Mouse (Mus musculus) myocyte (in vitro differentiated cells): ENCODE measurements at regions not wholly inside any gene's neighbourhood (a gene's known extent, or its start where the extent isn't known, plus 50 kb on each side); places are given as distances from the start of the nearest gene placed in this dataset.

Experiments
- H3K27me3 ChIP-seq: one replicate; pipeline ENCODE4 v1.6.1; 2011; ENCODE audit not compliant: control insufficient read depth, insufficient read depth, insufficient read length
- H3K36me3 ChIP-seq: one replicate; pipeline ENCODE4 v1.6.1; 2011; ENCODE audit not compliant: control insufficient read depth, insufficient read depth
- H3K4me2 ChIP-seq: one replicate; pipeline ENCODE4 v1.6.1; 2011; ENCODE audit warnings: low read depth, control low read depth
- H3K4me3 ChIP-seq: one replicate; pipeline ENCODE4 v1.5.1; 2011; ENCODE audit warnings: mild to moderate bottlenecking, control low read depth, moderate library complexity
- H3K79me2 ChIP-seq: one replicate; pipeline ENCODE4 v1.6.1; 2011; ENCODE audit not compliant: control insufficient read depth, insufficient read depth
- H3ac ChIP-seq: one replicate; pipeline ENCODE4 v1.6.1; 2011; ENCODE audit not compliant: control insufficient read depth, insufficient read length
- CEBPB ChIP-seq: IDR thresholded peaks from 2 replicates; pipeline ENCODE4 v1.6.1; 2011; ENCODE audit warnings: mild to moderate bottlenecking, moderate library complexity; ENCODE audit not compliant: poor library complexity, insufficient read depth, severe bottlenecking
- E2F4 ChIP-seq: IDR thresholded peaks from one replicate; pipeline ENCODE4 v1.6.1; 2011; ENCODE audit warnings: mild to moderate bottlenecking, control low read depth, moderate library complexity; ENCODE audit not compliant: insufficient read depth
- MAX ChIP-seq: IDR thresholded peaks from one replicate; pipeline ENCODE4 v1.6.1; 2011; ENCODE audit warnings: low read depth, mild to moderate bottlenecking, control low read depth
- MYOD1 ChIP-seq, 3 experiments: IDR thresholded peaks; one replicate each; pipeline ENCODE4 v1.6.1; 2011; ENCODE audit warnings: control low read depth in 2 of 3, low read depth in 2 of 3, mild to moderate bottlenecking in 2 of 3, moderate library complexity in 1 of 3; ENCODE audit not compliant: insufficient read length in 2 of 3, control insufficient read depth in 1 of 3
- MYOG ChIP-seq, 3 experiments: IDR thresholded peaks; one replicate each; pipeline ENCODE4 v1.6.1; 2011; ENCODE audit warnings: control low read depth in 2 of 3, low read depth in 2 of 3, mild to moderate bottlenecking in 2 of 3; ENCODE audit not compliant: insufficient read length in 2 of 3, control insufficient read depth in 1 of 3, insufficient read depth in 1 of 3
- POLR2A ChIP-seq: IDR thresholded peaks from one replicate; pipeline ENCODE4 v1.6.1; 2011; ENCODE audit warnings: low read depth, mild to moderate bottlenecking, control low read depth, moderate library complexity; ENCODE audit not compliant: insufficient read length
- POLR2AphosphoS2 ChIP-seq: IDR thresholded peaks from one replicate; pipeline ENCODE4 v1.6.1; 2011; ENCODE audit warnings: low read depth, control low read depth; ENCODE audit not compliant: insufficient read length
- REST ChIP-seq: IDR thresholded peaks from one replicate; pipeline ENCODE4 v1.6.1; 2011; ENCODE audit warnings: mild to moderate bottlenecking, control low read depth, moderate library complexity; ENCODE audit not compliant: insufficient read depth, insufficient read length
- SRF ChIP-seq: IDR thresholded peaks from one replicate; pipeline ENCODE4 v1.6.1; 2011; ENCODE audit warnings: low read depth; ENCODE audit not compliant: control insufficient read depth, insufficient read length
- TCF12 ChIP-seq: IDR thresholded peaks from one replicate; pipeline ENCODE4 v1.6.1; 2011; ENCODE audit warnings: mild to moderate bottlenecking, control low read depth; ENCODE audit not compliant: poor library complexity, insufficient read depth, severe bottlenecking
- TCF3 ChIP-seq: IDR thresholded peaks from one replicate; pipeline ENCODE4 v1.6.1; 2011; ENCODE audit warnings: low read depth, control low read depth; ENCODE audit not compliant: insufficient read length
- USF1 ChIP-seq: IDR thresholded peaks from one replicate; pipeline ENCODE4 v1.6.1; 2011; ENCODE audit warnings: low read depth, mild to moderate bottlenecking, control low read depth, moderate library complexity

DNA sequence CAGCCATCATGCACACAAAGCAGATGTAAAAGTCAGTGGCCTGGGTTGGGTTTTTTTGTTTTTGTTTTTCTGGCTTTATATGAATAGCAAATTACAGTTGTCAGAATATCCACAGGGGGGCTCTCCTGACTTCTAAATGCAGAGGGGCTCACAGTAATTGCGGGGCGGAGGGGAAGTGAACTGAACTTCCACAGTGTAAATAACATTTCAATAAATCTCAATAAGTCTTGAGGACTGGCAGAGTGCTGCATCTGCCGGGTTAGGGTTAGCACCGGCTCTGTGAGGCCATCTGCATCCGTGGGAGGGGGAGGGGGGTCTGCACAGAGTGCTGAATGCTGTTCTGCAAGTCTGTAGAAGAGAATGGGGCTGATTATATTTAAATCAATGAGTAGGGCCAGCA is 50.3 kb upstream of the Arl4c start:
- Histone ChIP-seq H3K4me3 (no peak overlapping the region), H3K36me3 (no peaks in the 10 kb centered on the region), H3K4me2 (no peak overlapping the region), H3ac (no peak overlapping the region), H3K79me2 (no peaks in the 10 kb centered on the region), H3K27me3 (no peaks in the 10 kb centered on the region)
- TF ChIP-seq TCF3 (no peak), MYOD1 (IDR thresholded peaks at IDR 0.05; ENCODE audit: control insufficient read depth in 1 of 3, insufficient read length in 2 of 3, low read depth in 2 of 3) (no peak), POLR2AphosphoS2 (no peak), POLR2A (no peak), E2F4 (no peak), TCF12 (no peak), MAX (no peak), REST (no peak), USF1 (no peak), CEBPB (no peak), SRF (no peak), MYOG (IDR thresholded peaks at IDR 0.05; ENCODE audit: control insufficient read depth in 1 of 3, insufficient read depth in 1 of 3, insufficient read length in 2 of 3, low read depth in 2 of 3) (no peak)

DNA sequence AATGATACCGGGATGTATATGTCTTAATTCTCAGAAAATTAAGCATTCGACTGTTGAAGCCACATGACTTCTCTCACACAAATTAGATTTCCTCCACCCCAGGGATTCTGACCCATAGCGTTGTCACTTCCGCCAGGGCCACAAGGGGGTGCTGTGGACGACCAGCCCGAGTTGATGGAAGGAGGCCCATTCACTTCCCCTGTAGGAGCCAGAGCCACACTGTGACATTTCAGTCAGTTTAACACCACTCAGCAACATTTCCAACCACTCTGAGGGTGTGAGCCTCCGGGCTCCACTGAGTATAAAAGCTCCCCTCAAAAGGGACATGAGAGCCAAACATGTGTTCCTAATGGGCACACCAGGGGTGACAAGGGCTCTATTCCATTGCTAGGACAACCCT is 54.6 kb upstream of the Arl4c start:
- no peaks in the 10 kb centered on the region for H3K36me3 ChIP-seq
- no peak overlapping the region for H3ac ChIP-seq
- H3K4me2 ChIP-seq: no peak overlapping the region
- H3K4me3 ChIP-seq: no peak overlapping the region
- no peaks in the 10 kb centered on the region for H3K27me3 ChIP-seq
- H3K79me2 ChIP-seq: no peaks in the 10 kb centered on the region
- no peak for TF ChIP-seq MYOD1 (IDR thresholded peaks at IDR 0.05; ENCODE audit: control insufficient read depth in 1 of 3, insufficient read length in 2 of 3, low read depth in 2 of 3)
- TF ChIP-seq TCF12: no peak
- TF ChIP-seq E2F4: no peak
- TF ChIP-seq SRF: no peak
- no peak for TF ChIP-seq POLR2AphosphoS2
- no peak for TF ChIP-seq USF1
- TF ChIP-seq POLR2A: no peak
- no peak for TF ChIP-seq MYOG (IDR thresholded peaks at IDR 0.05; ENCODE audit: control insufficient read depth in 1 of 3, insufficient read depth in 1 of 3, insufficient read length in 2 of 3, low read depth in 2 of 3)
- no peak for TF ChIP-seq TCF3

GRCm38 (mm10) chr1:88757162-88757561 is 55.1 kb upstream of the Arl4c start:
- no peaks in the 10 kb centered on the region for H3K27me3 ChIP-seq

DNA sequence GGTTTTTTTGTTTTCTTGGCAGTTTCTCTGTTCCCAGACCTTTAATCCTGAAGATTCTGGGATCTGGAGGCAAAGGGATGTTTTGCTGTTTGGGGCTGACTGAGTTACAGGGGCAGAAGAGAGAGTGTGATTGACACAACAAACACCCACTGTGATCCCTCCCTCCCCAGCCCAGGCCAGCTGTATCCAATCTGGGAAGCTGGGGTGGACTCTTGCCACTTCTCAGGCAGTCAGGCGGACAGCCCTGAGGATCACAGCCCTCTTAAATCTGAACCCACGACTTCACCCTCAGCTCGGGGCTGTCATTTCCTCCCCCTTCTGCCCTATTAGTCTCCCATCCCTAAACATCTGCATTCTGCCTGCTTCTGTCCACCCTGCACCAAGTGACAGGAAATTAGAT is 55.7 kb upstream of the Arl4c start:
- TF ChIP-seq E2F4 (no peak), REST (no peak), POLR2AphosphoS2 (no peak), SRF (no peak), POLR2A (no peak), MAX (no peak), TCF3 (no peak), CEBPB (no peak), USF1 (no peak), TCF12 (no peak)
- Histone ChIP-seq H3K4me3 (no peak overlapping the region), H3K79me2 (no peaks in the 10 kb centered on the region), H3K4me2 (no peak overlapping the region), H3K27me3 (no peaks in the 10 kb centered on the region), H3ac (no peak overlapping the region), H3K36me3 (no peaks in the 10 kb centered on the region)

More at GRCm38 (mm10) chr1:88757162-88757561, 55.1 kb upstream of the Arl4c start:
- Histone ChIP-seq H3K79me2 (no peaks in the 10 kb centered on the region), H3ac (no peak overlapping the region), H3K36me3 (no peaks in the 10 kb centered on the region), H3K4me2 (no peak overlapping the region), H3K4me3 (no peak overlapping the region)
- TF ChIP-seq MAX (no peak), TCF3 (no peak), USF1 (no peak), MYOD1 (IDR thresholded peaks at IDR 0.05; ENCODE audit: control insufficient read depth in 1 of 3, insufficient read length in 2 of 3, low read depth in 2 of 3) (no peak), REST (no peak), POLR2AphosphoS2 (no peak), SRF (no peak), MYOG (IDR thresholded peaks at IDR 0.05; ENCODE audit: control insufficient read depth in 1 of 3, insufficient read depth in 1 of 3, insufficient read length in 2 of 3, low read depth in 2 of 3) (no peak), POLR2A (no peak), TCF12 (no peak), E2F4 (no peak), CEBPB (no peak)

GRCm38 (mm10) chr1:88760643-88761042 is 58.6 kb upstream of the Arl4c start:
- TF ChIP-seq POLR2AphosphoS2: no peak
- no peak for TF ChIP-seq TCF12
- no peak for TF ChIP-seq CEBPB
- no peak for TF ChIP-seq MYOG (IDR thresholded peaks at IDR 0.05; ENCODE audit: control insufficient read depth in 1 of 3, insufficient read depth in 1 of 3, insufficient read length in 2 of 3, low read depth in 2 of 3)
- no peak for TF ChIP-seq REST
- TF ChIP-seq USF1: no peak
- no peak for TF ChIP-seq MAX
- no peak for TF ChIP-seq POLR2A
- TF ChIP-seq SRF: no peak
- TF ChIP-seq TCF3: no peak
- TF ChIP-seq E2F4: no peak
- no peak for TF ChIP-seq MYOD1 (IDR thresholded peaks at IDR 0.05; ENCODE audit: control insufficient read depth in 1 of 3, insufficient read length in 2 of 3, low read depth in 2 of 3)
- no peaks in the 10 kb centered on the region for H3K27me3 ChIP-seq
- no peaks in the 10 kb centered on the region for H3K36me3 ChIP-seq
- no peak overlapping the region for H3ac ChIP-seq
- H3K79me2 ChIP-seq: no peaks in the 10 kb centered on the region
- no peak overlapping the region for H3K4me2 ChIP-seq
- H3K4me3 ChIP-seq: no peak overlapping the region
